Mouse (Mus musculus): ENCODE measurements around the gene Tbc1d30.

- TF ChIP-seq CTCF (IDR thresholded peaks at IDR 0.05; ENCODE audit: borderline replicate concordance, insufficient read depth, low read depth, low read length) (peak; percentile 13; the same call in 1 of the 2 replicates), POLR2A (IDR thresholded peaks at IDR 0.05; ENCODE audit: borderline replicate concordance, insufficient read depth, low read length) (no peak)
Measured at GRCm38 (mm10) chr10:121379387-121379786, 28.3 kb upstream of the Tbc1d30 start.

All from cerebellum, adult 2 months (tissue).